Mouse (Mus musculus) midbrain, postnatal 0 days (tissue): ENCODE data around the gene Adcy3. TPM values are rescaled to one million over a fixed set of nuclear protein-coding genes. Genes with fewer than 3 reads are reported as not detected.
A peak's percentile ranks its signal among the peaks of the same experiment; 100 is the strongest.

Experiments used
- ATAC-seq: fragments of 200-750 bp; cut with Nextera tagmentation; 2 replicates; pipeline ENCODE4 v1.8.0; 2017; ENCODE audit warnings: moderate number of reproducible peaks, mild to moderate bottlenecking, moderate TSS enrichment, moderate library complexity; ENCODE audit not compliant: low FRiP score
- DNase-seq: peaks from one replicate; pipeline ENCODE4 v3.0.0-alpha.2; 2015; ENCODE audit warnings: low spot score
- H3K27ac ChIP-seq: fragments of 300-500 bp; sonication (generic); 2 replicates; pipeline ENCODE4 v1.5.1; 2014; ENCODE audit warnings: low read depth, mild to moderate bottlenecking, low read length, mixed read lengths
- H3K27me3 ChIP-seq: fragments of 300-500 bp; sonication (generic); 2 replicates; pipeline ENCODE4 v1.6.1; 2014; ENCODE audit warnings: low read length, control low read depth, mixed read lengths; ENCODE audit not compliant: insufficient read depth
- H3K36me3 ChIP-seq: fragments of 300-500 bp; sonication (generic); 2 replicates; pipeline ENCODE4 v1.6.1; 2014; ENCODE audit warnings: low read length, control low read depth, mixed read lengths; ENCODE audit not compliant: insufficient read depth
- H3K4me1 ChIP-seq: fragments of 300-500 bp; sonication (generic); 2 replicates; pipeline ENCODE4 v1.6.1; 2014; ENCODE audit warnings: mild to moderate bottlenecking, control low read depth, antibody characterized with exemption, low read length, mixed read lengths; ENCODE audit not compliant: insufficient read depth
- H3K4me2 ChIP-seq: fragments of 300-500 bp; sonication (generic); 2 replicates; pipeline ENCODE4 v1.6.1; 2014; ENCODE audit warnings: low read depth, mild to moderate bottlenecking, low read length, mixed read lengths; ENCODE audit not compliant: poor library complexity, severe bottlenecking
- H3K4me3 ChIP-seq: fragments of 300-500 bp; sonication (generic); 2 replicates; pipeline ENCODE4 v1.5.1; 2014; ENCODE audit warnings: low read depth, mild to moderate bottlenecking, low read length, moderate library complexity
- H3K9ac ChIP-seq: fragments of 300-500 bp; sonication (generic); replicated peaks from 2 replicates; pipeline ENCODE4 v1.6.1; 2014; ENCODE audit warnings: mild to moderate bottlenecking, low read length, moderate library complexity, mixed read lengths; ENCODE audit not compliant: poor library complexity, severe bottlenecking
- H3K9me3 ChIP-seq: fragments of 300-500 bp; sonication (generic); 2 replicates; pipeline ENCODE4 v1.6.1; 2016; ENCODE audit warnings: low read length, control low read depth
- CTCF ChIP-seq: IDR thresholded peaks from 2 replicates; pipeline ENCODE4 v1.5.1; 2016; ENCODE audit warnings: antibody characterized with exemption, mild to moderate bottlenecking
- WGBS: fragments of 180-500 bp; shearing (Covaris S2); extraction: QIAGEN DNeasy Blood & Tissue Kit; methylation state at CpG from one replicate; pipeline ENCODE4 v1.1.7; 2014; 5-methylcytosine and 5-hydroxymethylcytosine counted together
- polyA plus RNA-seq: library from polyadenylated mRNA; unstranded; fragments of >200 nt; fragmentation: Nextera tagmentation; extraction: Ambion mirVana; gene quantifications from 2 replicates; pipeline ENCODE4 v1.2.1, GENCODE M21; 2015
- total RNA-seq: library from RNA; depleted of rRNA; stranded (reverse); fragments of >200 nt; gene quantifications from 2 replicates; pipeline ENCODE4 v1.2.3, GENCODE M21; 2014

Gene Adcy3
- total and polyA plus RNA-seq, 2 experiments from 2014 or later: 12.5 to 38.7 TPM

DNA sequence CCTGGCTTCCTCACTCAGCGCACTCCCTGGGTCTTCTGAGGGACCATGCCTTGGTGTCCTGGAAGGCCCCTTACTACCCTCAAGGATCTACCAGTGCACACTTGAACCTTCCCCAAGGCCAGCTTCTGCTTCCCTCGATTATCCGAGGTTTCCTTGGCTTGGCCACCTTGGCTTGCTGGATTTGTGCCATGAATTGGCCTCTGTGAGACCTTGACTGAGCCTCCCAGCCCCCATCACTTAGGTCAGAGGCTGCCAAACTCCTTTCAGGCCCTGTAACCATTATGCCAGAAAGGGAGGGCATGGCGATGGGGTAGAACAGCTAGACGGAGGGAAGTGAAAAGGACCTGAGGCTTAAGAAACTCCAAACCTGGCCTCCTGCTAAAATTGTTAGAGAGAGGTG is 36.7 kb downstream of the Adcy3 start:
- H3K4me3 ChIP-seq: no peak overlapping the region
- WGBS: 78% methylated on average over 5 of the region's 5 CpGs
- H3K9me3 ChIP-seq: no peaks in the 10 kb centered on the region
- TF ChIP-seq CTCF: no peak
- H3K4me2 ChIP-seq: no peak overlapping the region
- DNase-seq (no peak), ATAC-seq (no peak)
- H3K4me1 ChIP-seq: no peaks in the 10 kb centered on the region
- H3K36me3 ChIP-seq: no peaks in the 10 kb centered on the region
- H3K9ac ChIP-seq: no peak overlapping the region
- H3K27me3 ChIP-seq: no peaks in the 10 kb centered on the region
- H3K27ac ChIP-seq: no peak overlapping the region

DNA sequence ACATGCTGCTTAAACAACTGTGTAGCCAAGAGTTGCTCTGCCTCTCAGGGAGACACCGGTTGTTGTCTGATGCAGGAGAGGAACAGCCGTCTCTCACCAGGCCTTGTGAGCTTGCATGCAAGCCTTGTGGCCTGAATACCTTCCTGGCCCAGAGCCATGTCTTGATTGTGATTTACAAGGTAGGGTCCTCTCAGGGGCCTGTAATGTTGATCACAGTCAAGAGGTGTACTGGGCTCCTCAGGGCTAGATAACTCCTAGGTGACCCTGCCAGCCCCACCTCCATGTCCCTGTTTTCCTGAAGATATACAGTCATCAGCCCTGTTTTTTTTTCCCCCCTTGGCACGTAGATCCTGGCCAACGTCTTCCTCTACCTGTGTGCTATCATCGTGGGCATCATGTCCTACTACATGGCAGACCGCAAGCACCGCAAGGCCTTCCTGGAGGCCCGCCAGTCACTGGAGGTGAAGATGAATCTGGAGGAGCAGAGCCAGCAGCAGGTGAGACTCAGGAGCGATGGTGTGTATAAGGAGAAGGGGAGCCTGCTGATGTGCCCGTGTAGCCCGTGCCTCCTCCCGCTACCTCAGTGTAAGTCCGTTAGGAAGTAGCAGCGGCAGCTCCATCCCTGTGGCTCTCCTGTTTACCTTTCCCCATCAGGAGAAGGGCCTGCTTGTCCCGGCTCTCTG is 40.3 kb downstream of the Adcy3 start:
- no peak overlapping the region for H3K4me3 ChIP-seq
- no peaks in the 10 kb centered on the region for H3K4me1 ChIP-seq
- H3K9me3 ChIP-seq: no peaks in the 10 kb centered on the region
- H3K27ac ChIP-seq: no peak overlapping the region
- TF ChIP-seq CTCF: no peak
- peaks cover 4% of the 10 kb centered on the region for H3K36me3 ChIP-seq
- 87% methylated on average over 15 of the region's 15 CpGs for WGBS
- no peaks in the 10 kb centered on the region for H3K27me3 ChIP-seq
- H3K9ac ChIP-seq: no peak overlapping the region
- H3K4me2 ChIP-seq: no peak overlapping the region
- DNase-seq (no peak), ATAC-seq (no peak)

DNA sequence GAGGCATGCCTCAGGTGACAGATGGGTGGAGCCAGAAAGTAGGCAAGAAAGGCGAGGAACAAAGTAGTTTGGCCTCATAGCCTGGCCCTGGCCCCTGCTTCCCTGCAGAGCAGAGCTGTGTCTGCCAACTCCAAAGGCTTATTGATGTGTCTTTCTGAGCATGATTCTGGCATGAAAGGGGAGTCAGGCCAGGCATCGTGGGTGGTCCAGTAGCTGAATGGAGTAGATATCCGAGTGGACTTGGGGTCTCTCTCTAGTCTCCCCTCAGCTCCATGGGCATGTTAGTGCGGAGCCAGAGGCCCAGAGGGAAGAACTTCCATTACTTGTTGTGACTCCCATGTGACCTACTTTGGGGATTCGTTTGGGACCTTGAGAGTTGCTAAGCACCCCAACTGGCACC is 45.9 kb downstream of the Adcy3 start:
- Histone ChIP-seq H3K27ac (no peak overlapping the region), H3K4me2 (no peak overlapping the region), H3K4me1 (no peaks in the 10 kb centered on the region), H3K9ac (no peak overlapping the region), H3K36me3 (peaks cover 4% of the 10 kb centered on the region), H3K9me3 (no peaks in the 10 kb centered on the region), H3K27me3 (no peaks in the 10 kb centered on the region), H3K4me3 (no peak overlapping the region)
- TF ChIP-seq CTCF: no peak
- no peak for ATAC-seq
- WGBS: 41% methylated on average over 5 of the region's 5 CpGs
- peak; percentile 38 for DNase-seq

DNA sequence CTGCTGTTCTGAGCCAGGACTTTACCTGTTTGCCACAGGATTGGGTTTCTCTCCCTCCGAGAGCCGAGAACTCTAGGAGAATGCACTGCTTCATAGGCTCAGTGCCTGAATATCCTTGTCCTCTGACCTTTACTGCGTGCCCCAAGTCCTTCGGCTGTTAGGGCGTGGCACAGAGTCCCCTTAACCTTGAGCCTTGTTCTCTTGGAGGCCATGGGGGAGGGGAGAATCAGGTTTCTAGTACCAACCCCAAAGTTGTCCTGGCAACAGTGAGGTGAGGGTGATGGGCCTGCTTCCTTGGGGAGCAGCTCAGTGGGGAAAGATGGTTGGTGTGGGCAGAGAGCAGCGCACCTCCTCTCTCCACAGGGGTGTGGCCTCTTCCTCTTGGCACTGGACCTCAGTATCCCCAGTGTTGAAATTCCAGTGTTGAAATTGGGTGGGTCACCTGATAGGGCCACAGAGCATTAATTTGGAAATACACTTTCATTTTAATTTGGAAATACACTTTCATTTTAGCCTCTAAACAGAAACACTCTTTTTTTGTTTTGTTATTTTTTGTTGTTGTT is 46.8 kb downstream of the Adcy3 start:
- H3K27ac ChIP-seq: no peak overlapping the region
- peaks cover 11% of the 10 kb centered on the region for H3K36me3 ChIP-seq
- DNase-seq (no peak), ATAC-seq (no peak)
- TF ChIP-seq CTCF: no peak
- no peak overlapping the region for H3K4me3 ChIP-seq
- no peaks in the 10 kb centered on the region for H3K4me1 ChIP-seq
- no peaks in the 10 kb centered on the region for H3K9me3 ChIP-seq
- H3K4me2 ChIP-seq: no peak overlapping the region
- WGBS: 82% methylated on average over 6 of the region's 6 CpGs
- H3K27me3 ChIP-seq: no peaks in the 10 kb centered on the region
- no peak overlapping the region for H3K9ac ChIP-seq

DNA sequence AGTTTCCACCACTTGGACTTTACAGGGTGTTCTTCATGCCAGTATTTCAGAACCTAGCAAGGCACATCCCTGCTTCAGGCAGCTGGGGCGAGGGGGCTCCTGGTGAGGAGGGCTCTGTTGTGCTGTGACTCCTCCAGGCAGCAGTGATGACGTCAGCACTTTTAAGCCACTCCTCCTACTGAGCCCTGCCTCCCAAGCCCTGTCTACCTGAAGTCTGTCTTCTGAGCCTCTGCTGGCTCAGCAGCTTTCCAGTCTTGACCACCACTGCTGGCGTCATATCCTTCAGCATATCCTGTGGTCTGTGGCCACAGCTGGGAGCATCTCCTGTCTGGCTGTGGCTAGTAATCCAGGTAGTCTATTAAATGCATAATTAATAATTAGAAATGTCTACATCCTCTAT is 47.6 kb downstream of the Adcy3 start:
- 63% methylated on average over 3 of the region's 3 CpGs for WGBS
- Histone ChIP-seq H3K36me3 (peaks cover 11% of the 10 kb centered on the region), H3K4me3 (no peak overlapping the region), H3K27ac (no peak overlapping the region), H3K27me3 (no peaks in the 10 kb centered on the region), H3K4me1 (no peaks in the 10 kb centered on the region), H3K4me2 (no peak overlapping the region), H3K9me3 (no peaks in the 10 kb centered on the region), H3K9ac (no peak overlapping the region)
- DNase-seq: no peak
- ATAC-seq: no peak
- no peak for TF ChIP-seq CTCF

DNA sequence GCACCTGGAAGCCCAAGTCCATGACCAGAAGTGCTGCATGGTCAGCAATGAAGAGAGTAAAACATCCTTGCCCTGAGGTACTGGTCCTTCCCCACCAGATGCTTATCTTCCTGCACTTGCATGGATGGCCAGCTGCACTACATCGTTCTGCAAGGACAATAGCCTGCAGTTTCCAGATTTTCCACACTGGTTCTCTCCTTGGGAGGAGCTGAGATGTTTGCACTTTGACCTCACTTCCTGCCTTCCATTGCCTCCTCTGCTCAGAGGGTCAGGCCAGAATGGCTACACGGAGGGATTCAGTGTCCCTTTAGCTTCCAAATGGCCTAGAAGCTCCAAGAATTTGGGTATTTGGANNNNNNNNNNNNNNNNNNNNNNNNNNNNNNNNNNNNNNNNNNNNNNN is 51.7 kb downstream of the Adcy3 start:
- H3K9ac ChIP-seq: no peak overlapping the region

More for the DNA sequence above, 51.7 kb downstream of the Adcy3 start:
- Histone ChIP-seq H3K27me3 (no peaks in the 10 kb centered on the region), H3K4me3 (no peak overlapping the region), H3K36me3 (peaks cover 6% of the 10 kb centered on the region), H3K4me2 (no peak overlapping the region), H3K27ac (no peak overlapping the region), H3K4me1 (no peaks in the 10 kb centered on the region), H3K9me3 (no peaks in the 10 kb centered on the region)
- DNase-seq: no peak
- TF ChIP-seq CTCF: no peak
- ATAC-seq: no peak
- WGBS: 72% methylated on average over 2 of the region's 2 CpGs
